Mouse (Mus musculus) left cerebral cortex, postnatal 25 days (tissue): ENCODE data around the gene Mdga2. TPM values are rescaled to one million over a fixed set of nuclear protein-coding genes. Genes with fewer than 3 reads are reported as not detected.

ENCODE experiments used
- DNase-seq, 2 experiments: peaks; one replicate each; pipeline ENCODE4 v3.0.0; 2022; ENCODE audit warnings: low spot score in 2 of 2, mixed read lengths in 1 of 2
- intact Hi-C: fragments of 180-260 bp; cut with DNase I; formaldehyde crosslinking; loops from one replicate; pipeline ENCODE4 v1.15.1; 2025
- total RNA-seq, 2 experiments: library from RNA; stranded (reverse); gene quantifications; 2 replicates each; pipeline ENCODE4 v1.2.3; 2021

The Mdga2 gene
- total RNA-seq, 2 experiments from 2014 or later: 50.8 to 59.4 TPM

GRCm38 (mm10) chr12:66443340-66443739 is 779.0 kb downstream of the Mdga2 start:
- no peak for DNase-seq
- intact Hi-C loops: no loop called here
